Mouse (Mus musculus) cerebellum, postnatal 10 days (tissue): ENCODE data around the gene Kng1.
"Not testable (repeated sequence)": the region's sequence is repeated elsewhere in the genome, so short reads cannot be mapped to it uniquely, and the experiment has no call there.

Experiments
- DNase-seq, 2 experiments: peaks; one replicate each; pipeline ENCODE4 v3.0.0; 2021; ENCODE audit warnings: mixed read lengths in 2 of 2

Kng1 gene

DNA sequence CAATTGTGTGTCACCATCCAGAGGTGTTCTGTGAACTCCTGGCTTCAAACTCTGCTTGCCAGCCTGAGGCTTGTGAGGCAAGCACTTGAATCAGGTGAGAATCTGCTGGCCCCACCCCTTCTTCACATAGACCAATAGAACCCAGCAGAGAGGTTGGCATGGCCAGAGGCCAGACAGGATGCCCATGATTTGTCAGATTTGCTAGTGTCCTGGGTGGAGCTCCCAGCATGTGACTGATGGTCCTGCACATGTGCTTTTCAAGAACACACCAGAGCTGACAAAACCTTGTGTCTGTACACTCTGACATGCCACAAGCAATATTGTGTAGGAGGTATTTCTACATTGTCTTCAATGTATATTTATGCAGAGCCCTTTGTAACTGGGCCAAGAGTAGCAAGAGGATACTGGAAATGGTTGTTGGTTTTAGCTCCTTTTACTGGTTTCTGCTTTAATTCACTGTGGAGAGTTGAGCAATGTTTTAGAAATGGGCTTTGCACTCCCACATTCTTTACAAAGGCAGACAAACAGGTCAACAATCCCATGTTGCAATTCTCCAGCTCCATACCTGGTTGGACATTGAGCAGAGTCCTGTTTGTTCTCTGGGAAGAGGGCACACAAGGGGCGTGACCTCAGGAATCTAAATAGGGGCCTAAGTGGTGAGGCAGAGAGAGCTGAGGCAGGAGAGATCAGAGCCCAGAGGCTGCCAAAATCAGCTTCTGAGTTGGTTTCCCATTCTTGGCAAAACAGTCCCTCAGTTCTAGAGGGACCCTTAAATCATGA lies at the start of gene Kng1:
Gene Kng1 (plus strand): TSS at position 198 of the 780 bp plus-strand sequence.
- not testable (repeated sequence) for DNase-seq

- not testable (repeated sequence) for DNase-seq
Observed at GRCm38 (mm10) chr16:23013786-23014185, 43.9 kb upstream of the Kng1 start.

DNA sequence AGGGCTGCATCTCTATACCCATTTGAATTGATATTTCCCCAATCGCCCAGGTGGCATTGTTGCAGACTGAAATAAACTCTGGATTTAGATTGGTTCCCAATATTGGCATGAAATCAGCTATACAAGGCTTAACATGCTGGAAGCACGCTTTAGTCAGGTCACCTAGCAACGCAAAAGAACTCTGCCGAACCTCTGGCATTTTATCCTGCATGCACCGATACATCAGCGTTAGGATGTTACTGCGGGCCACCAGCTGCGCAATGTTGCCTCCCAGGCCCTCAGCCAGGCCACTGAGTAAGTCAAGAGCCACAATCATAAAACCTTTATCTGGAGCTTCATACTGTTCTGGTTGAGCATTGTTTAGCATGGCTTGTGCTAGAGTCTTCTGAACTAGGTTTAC lies 43.0 kb upstream of the Kng1 start:
- not testable (repeated sequence) for DNase-seq

GRCm38 (mm10) chr16:23020571-23020970 lies 37.1 kb upstream of the Kng1 start:
- not testable (repeated sequence) for DNase-seq

GRCm38 (mm10) chr16:23025111-23025510 lies 32.6 kb upstream of the Kng1 start:
- no peak for DNase-seq

DNA sequence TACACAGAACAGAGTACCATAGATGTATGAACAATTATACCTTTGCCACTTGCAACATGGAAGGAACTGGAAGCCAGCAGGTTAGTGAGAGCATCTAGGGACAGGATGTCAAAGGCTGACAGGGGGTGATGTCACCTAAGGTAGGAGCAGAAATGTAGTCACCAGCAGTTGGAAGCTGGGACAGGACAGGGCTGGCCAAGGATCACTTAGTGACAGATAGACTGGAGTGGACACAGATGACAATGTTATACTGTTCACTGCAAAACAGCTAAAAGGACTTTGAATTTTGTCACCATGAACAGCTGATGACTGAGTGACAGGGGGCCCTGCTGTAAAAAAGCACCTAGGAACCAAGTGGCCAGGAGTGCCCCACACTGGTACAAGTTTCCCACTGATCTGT lies 31.1 kb upstream of the Kng1 start:
- no peak for DNase-seq

- DNase-seq, result not testable (repeated sequence)
Observed at GRCm38 (mm10) chr16:23027341-23027740, 30.3 kb upstream of the Kng1 start.

DNA sequence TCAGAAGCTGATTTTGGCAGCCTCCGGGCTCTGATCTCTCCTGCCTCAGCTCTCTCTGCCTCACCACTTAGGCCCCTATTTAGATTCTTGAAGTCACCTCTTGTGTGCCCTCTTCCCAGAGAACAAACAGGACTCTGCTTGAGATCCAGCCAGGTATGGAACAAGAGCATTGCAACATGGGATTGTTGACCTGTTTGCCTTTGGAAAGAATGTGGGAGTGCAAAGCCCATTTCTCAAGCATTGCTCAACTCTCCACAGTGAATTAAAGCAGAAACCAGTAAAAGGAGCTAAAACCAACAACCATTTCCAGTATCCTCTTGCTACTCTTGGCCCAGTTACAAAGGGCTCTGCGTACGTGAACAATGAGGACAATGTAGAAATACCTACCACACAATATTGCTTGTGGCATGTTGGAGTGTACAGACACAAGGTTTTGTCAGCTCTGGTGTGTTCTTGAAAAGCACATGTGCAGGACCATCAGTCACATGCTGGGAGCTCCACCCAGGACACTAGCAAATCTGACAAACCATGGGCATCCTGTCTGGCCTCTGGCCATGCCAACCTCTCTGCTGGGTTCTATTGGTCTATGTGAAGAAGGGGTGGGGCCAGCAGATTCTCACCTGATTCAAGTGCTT lies 28.6 kb upstream of the Kng1 start, which contains the start of gene Kng2:
Gene Kng2 (minus strand): TSS at position 517 of the 635 bp plus-strand sequence.
- peak in 1 of 2 experiments; percentile 9 for DNase-seq

DNA sequence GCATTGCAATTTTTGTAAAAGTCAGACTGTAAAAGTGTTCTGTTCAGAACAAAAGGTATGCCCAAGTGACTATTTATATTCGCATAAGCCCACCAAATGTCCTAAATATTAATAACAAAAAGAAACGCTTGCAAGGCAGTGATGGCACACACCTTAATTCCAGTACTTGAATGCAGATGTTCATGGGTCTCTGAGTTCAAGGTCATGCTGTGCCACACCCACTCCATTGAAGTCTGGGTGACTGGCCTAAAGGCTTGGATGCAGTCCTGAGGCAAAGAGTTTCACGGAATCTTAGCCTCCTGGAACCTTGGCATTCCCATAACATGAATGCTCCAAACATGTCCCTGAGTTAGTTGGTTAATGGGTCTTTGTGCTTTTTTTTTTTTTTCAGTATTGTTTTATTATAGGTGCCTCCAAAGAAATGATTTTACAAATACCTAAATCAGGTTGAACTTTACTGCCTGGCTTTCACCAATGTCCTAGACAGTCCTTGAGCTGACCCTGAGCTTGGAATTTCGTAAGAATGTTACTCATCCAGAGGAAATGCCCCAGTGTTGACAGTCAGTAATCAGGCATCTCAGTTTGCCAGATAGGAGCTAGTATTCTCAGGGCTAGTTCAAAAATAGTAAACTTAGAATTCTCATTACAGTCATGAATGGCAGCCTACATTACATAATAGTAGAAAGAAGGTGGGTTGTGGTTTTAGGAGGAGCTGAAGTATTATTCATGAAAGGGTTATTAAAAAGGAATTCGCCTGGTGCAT lies 26.8 kb upstream of the Kng1 start:
- no peak for DNase-seq

DNA sequence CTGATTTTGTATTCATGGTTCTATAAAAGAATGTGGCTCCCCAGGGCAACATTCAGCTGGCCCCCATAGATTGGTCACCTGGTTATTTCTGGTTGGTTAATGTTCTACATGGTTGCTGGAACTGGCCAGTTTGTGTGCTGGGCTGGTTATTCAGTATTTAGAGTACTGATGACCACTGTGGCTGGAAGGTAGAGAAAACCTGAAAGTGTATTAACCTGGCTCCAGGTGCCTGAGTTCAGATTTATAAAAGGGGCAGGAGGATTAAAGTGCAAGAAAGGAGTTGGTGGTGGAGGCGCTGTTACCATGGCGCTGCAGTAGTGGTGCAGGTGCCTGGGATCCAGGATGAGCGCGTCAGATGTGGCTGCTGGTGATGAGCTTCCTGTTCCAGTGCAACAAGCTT lies 24.0 kb upstream of the Kng1 start:
- no peak for DNase-seq

- no peak for DNase-seq
Observed at GRCm38 (mm10) chr16:23037744-23038143, 19.9 kb upstream of the Kng1 start.

GRCm38 (mm10) chr16:23039281-23039680 lies 18.4 kb upstream of the Kng1 start:
- DNase-seq, result no peak

DNA sequence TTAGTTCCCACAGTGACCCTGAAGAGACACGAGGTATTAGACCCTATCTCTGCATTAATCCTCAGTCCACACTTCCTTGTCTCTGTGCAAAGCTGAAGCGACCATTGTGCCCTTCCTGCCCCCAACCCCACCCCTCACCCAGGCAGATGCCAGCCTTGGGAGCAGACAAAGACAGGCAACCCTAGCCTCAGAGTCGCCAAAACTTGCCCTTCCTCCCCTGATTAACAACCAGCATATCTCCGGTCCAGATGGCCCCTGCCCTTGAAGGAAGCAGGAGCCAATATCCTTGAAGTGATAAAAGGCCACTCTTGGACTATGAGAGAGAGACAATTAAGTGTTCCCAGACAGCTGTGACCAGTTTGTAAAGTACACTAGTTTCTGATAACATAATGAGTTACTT lies 16.8 kb upstream of the Kng1 start:
- no peak for DNase-seq

DNA sequence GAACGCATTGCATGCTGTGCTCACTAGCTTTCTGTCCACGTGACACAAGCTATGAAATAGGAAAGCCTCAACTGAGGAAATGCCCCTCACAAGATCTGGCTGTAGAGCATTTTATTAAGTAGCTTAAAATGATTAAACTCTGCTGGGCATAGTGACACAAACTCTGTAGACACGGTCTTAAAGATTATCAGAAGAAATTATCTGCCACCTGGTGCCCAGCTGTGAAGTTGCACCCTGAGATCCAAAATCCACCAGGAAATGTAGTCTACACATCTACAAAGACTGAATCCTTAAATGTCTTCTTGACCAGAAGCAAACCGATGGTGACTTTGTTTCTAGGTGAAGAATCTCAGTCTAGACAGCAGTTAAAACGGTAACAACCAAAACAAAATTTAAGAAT lies 11.3 kb upstream of the Kng1 start:
- DNase-seq, result peak; percentile 25 to 33

DNA sequence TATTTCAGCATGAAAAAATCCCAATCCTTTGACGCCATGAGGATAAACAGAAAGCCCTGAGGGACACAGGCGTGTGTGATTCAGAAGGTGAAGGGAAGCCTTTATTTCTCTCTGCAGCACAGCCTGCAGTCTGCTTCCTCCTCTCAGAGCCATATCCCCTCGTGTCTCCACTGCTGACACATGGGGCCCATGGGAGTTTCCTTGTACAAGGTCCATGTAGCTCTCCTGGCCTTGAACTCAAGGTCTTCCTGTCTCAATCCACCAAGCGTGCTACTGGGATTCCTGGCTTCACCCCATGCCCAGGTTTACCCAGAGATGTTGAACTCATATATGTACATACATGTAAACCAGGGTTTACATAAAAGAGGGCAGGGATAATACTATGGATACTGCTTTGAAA lies 2.0 kb downstream of the Kng1 start:
- DNase-seq, result not testable (repeated sequence)

GRCm38 (mm10) chr16:23060781-23061325 lies 3.2 kb downstream of the Kng1 start:
- DNase-seq, result not testable (repeated sequence)

GRCm38 (mm10) chr16:23077516-23077915 lies 19.9 kb downstream of the Kng1 start:
- not testable (repeated sequence) for DNase-seq

- DNase-seq, result not testable (repeated sequence)
Observed at GRCm38 (mm10) chr16:23087159-23087558, 29.5 kb downstream of the Kng1 start.

GRCm38 (mm10) chr16:23087712-23088111 lies 30.0 kb downstream of the Kng1 start:
- peak in 1 of 2 experiments; percentile 31 for DNase-seq

GRCm38 (mm10) chr16:23088491-23088890 lies 30.8 kb downstream of the Kng1 start:
- not testable (repeated sequence) for DNase-seq

DNA sequence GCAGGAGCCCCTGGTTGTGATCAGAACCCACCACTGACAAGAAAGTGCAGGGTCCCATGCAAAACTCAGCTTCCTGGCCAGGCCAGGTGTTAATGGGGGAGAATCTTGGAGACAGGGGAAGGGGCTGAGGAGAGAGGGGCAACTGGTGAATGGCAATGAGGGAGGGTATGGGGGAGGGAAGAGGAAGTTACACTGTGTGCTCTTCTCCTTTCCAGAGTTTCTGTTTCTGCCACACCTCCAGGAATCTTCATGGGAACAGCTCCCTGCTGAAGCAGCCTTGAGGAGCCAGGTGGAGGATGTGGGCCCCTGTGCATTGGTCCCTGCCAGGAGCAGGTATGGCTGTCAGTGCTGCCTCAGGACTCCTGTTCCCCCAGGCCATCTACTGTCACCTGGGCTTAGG lies 33.7 kb downstream of the Kng1 start:
- DNase-seq, result not testable (repeated sequence)

- DNase-seq, result peak; percentile 72 to 73
Observed at GRCm38 (mm10) chr16:23093321-23093953, 35.8 kb downstream of the Kng1 start.
